Mouse (Mus musculus) forebrain, embryonic 14.5 days (tissue): ENCODE measurements at regions not wholly inside any gene's neighbourhood (a gene's known extent, or its start where the extent isn't known, plus 50 kb on each side); places are given as distances from the start of the nearest gene placed in this dataset.

Experiments used
- ATAC-seq: fragments of 200-750 bp; cut with Nextera tagmentation; 2 replicates; pipeline ENCODE4 v1.8.0; 2017; ENCODE audit warnings: mild to moderate bottlenecking, moderate library complexity
- DNase-seq: peaks from one replicate; pipeline ENCODE4 v3.0.0-alpha.2; 2015; ENCODE audit warnings: low spot score
- H3K27ac ChIP-seq: fragments of 300-500 bp; sonication (generic); 2 replicates; pipeline ENCODE4 v1.5.1; 2014; ENCODE audit warnings: low read depth, mild to moderate bottlenecking, control low read depth, low read length, moderate library complexity
- H3K27me3 ChIP-seq: fragments of 300-500 bp; sonication (generic); replicated peaks from 2 replicates; pipeline ENCODE4 v1.6.1; 2014; ENCODE audit warnings: low read length, control low read depth, mixed read lengths; ENCODE audit not compliant: control insufficient read depth, insufficient read depth
- H3K36me3 ChIP-seq: fragments of 300-500 bp; sonication (generic); 2 replicates; pipeline ENCODE4 v1.6.1; 2014; ENCODE audit warnings: low read length, control low read depth; ENCODE audit not compliant: control insufficient read depth, insufficient read depth
- H3K4me1 ChIP-seq: fragments of 300-500 bp; sonication (generic); 2 replicates; pipeline ENCODE4 v1.6.1; 2014; ENCODE audit warnings: antibody characterized with exemption, low read length, control low read depth; ENCODE audit not compliant: control insufficient read depth, insufficient read depth
- H3K4me2 ChIP-seq: fragments of 300-500 bp; sonication (generic); 2 replicates; pipeline ENCODE4 v1.6.1; 2014; ENCODE audit warnings: mild to moderate bottlenecking, control low read depth, low read length
- H3K4me3 ChIP-seq: fragments of 300-500 bp; sonication (generic); 2 replicates; pipeline ENCODE4 v1.5.1; 2014; ENCODE audit warnings: low read depth, low read length, control low read depth
- H3K9ac ChIP-seq: fragments of 300-500 bp; sonication (generic); 2 replicates; pipeline ENCODE4 v1.6.1; 2014; ENCODE audit warnings: mild to moderate bottlenecking, low read length, control low read depth, moderate library complexity
- H3K9me3 ChIP-seq: fragments of 300-500 bp; sonication (generic); replicated peaks from 2 replicates; pipeline ENCODE4 v1.6.1; 2016; ENCODE audit warnings: low read length, control low read depth, mixed read lengths; ENCODE audit not compliant: control insufficient read depth
- WGBS: fragments of 180-500 bp; shearing (Covaris S2); extraction: QIAGEN DNeasy Blood & Tissue Kit; methylation state at CpG from one replicate; pipeline ENCODE4 v1.1.7; 2014; 5-methylcytosine and 5-hydroxymethylcytosine counted together

DNA sequence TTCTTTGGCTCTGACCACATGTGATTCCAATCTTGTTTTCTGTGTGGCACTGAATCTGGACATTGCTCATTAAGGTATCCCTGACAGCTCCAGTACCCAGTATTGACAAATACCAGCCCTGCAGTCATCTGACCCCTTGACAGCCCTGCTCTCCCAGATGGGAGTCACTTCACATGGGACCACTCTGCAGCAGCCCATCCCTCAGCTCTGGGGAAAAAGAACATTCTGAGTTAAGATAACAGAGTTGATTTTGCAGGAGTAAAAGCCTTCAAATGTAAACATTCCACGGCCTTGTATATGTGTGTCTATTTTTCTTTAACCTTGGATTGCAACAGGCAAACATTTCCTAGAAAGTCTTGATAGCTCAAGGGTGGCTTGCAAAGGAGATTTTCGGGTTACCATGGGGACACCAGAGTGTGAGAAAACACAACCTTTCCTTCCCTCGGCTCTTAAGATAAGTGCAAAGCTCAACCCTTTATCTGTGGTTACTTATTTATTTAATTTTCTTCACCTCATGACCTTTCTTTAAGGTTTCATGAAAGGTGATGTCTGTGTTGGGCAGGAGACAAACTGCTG, 444.4 kb upstream of the Sox11 start:
- Histone ChIP-seq H3K27ac (no peak overlapping the region), H3K36me3 (no peaks in the 10 kb centered on the region)
- WGBS: 75% methylated on average over 3 of the region's 3 CpGs

DNA sequence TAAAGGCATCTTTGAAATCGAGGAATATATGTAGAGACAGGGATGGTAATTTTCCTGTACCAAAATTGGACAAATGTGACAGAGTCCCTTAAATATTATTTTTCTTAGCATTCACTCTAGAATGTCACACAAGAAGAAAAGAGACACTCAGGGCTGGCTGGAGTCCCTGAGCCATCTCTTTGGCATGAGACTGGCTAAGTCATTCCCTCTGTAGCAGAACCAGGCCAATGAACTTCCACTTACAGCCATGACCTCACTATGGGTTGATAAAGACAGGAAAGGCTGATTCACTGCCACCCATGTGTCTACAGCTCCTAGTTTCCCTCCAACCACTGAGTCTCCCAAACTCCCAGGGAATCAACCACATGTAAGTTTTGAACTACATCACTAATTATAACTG, 438.4 kb upstream of the Sox11 start:
- Histone ChIP-seq H3K4me1 (no peaks in the 10 kb centered on the region), H3K4me3 (no peak overlapping the region), H3K9ac (no peak overlapping the region), H3K27me3 (no peaks in the 10 kb centered on the region), H3K36me3 (no peaks in the 10 kb centered on the region), H3K27ac (no peak overlapping the region), H3K4me2 (no peak overlapping the region), H3K9me3 (no peaks in the 10 kb centered on the region)
- ATAC-seq (no peak), DNase-seq (no peak)
- 83% methylated on average over 1 of the region's 1 CpGs for WGBS

More for the DNA sequence above, 444.4 kb upstream of the Sox11 start:
- H3K27me3 ChIP-seq: no peaks in the 10 kb centered on the region
- H3K4me3 ChIP-seq: no peak overlapping the region
- H3K9me3 ChIP-seq: no peaks in the 10 kb centered on the region
- H3K4me2 ChIP-seq: no peak overlapping the region
- no peak overlapping the region for H3K9ac ChIP-seq
- ATAC-seq (no peak), DNase-seq (no peak)
- no peaks in the 10 kb centered on the region for H3K4me1 ChIP-seq

DNA sequence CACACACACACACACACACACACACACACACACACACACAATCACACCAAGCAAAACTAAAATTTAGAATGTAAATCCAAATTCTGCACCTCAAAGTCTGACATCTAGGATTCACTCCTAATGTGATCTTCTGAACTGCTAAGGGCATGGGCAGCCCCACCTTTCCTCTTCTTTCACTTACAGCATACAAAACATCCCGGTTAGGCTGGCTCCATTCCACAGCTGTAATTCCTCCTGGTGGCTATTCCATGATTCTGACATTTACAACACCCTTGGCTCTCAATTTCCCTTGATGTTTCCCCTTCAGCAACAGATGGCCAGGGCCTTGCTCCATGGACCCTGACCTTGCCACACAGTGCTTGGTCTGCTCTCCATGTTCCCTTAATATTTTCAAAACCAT, 423.6 kb upstream of the Sox11 start:
- H3K9me3 ChIP-seq: no peaks in the 10 kb centered on the region
- H3K4me1 ChIP-seq: no peaks in the 10 kb centered on the region
- no peak overlapping the region for H3K27ac ChIP-seq
- no peaks in the 10 kb centered on the region for H3K27me3 ChIP-seq
- no peak for DNase-seq
- H3K4me3 ChIP-seq: no peak overlapping the region
- no peak overlapping the region for H3K4me2 ChIP-seq
- 79% methylated on average over 1 of the region's 1 CpGs for WGBS
- no peaks in the 10 kb centered on the region for H3K36me3 ChIP-seq
- ATAC-seq: no peak
- no peak overlapping the region for H3K9ac ChIP-seq

DNA sequence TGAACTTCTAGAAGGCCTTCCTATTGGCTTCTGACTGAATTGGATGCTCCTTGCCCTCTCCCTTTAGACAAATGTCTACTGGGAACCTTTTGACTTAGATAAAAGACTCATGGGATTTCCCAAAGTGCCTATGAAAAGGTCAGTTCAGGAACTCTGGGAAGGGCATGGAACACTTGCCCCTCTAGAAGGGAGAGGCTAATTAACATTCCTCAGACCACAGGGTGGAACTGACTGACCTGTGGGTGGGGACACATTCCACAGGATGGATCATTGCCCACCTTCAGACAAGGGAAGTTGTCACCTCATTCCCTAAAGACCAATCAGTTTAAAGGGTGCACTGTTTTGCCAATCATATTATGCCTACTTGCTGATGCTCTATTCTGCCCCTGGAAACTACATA, 416.6 kb upstream of the Sox11 start:
- Histone ChIP-seq H3K27me3 (no peaks in the 10 kb centered on the region), H3K9me3 (no peaks in the 10 kb centered on the region), H3K4me3 (no peak overlapping the region), H3K4me1 (no peaks in the 10 kb centered on the region), H3K9ac (no peak overlapping the region), H3K27ac (no peak overlapping the region), H3K4me2 (no peak overlapping the region), H3K36me3 (no peaks in the 10 kb centered on the region)
- ATAC-seq: no peak
- DNase-seq: no peak

DNA sequence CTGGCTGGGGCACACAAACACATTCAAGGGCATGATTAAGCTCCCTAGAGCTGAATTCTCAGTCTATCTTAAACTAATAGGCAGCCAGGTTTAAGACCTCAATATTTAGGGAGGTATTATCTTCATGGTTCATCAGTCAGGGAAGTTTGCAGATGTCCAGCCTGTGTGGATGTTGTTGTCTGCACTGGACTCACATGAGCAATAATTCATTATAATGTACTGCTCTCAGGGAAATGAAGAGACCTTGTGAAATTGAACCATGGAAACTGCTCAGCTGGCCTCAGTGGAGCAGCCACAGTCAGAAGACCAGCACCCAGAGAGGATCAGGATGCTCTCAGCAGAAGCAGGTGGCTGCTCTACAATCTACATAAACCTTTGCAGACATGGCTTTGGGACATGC, 415.3 kb upstream of the Sox11 start:
- no peak overlapping the region for H3K4me2 ChIP-seq
- ATAC-seq (no peak), DNase-seq (no peak)
- no peaks in the 10 kb centered on the region for H3K36me3 ChIP-seq
- H3K27me3 ChIP-seq: no peaks in the 10 kb centered on the region
- H3K27ac ChIP-seq: no peak overlapping the region
- H3K9ac ChIP-seq: no peak overlapping the region
- H3K4me3 ChIP-seq: no peak overlapping the region
- no peaks in the 10 kb centered on the region for H3K9me3 ChIP-seq
- H3K4me1 ChIP-seq: no peaks in the 10 kb centered on the region

DNA sequence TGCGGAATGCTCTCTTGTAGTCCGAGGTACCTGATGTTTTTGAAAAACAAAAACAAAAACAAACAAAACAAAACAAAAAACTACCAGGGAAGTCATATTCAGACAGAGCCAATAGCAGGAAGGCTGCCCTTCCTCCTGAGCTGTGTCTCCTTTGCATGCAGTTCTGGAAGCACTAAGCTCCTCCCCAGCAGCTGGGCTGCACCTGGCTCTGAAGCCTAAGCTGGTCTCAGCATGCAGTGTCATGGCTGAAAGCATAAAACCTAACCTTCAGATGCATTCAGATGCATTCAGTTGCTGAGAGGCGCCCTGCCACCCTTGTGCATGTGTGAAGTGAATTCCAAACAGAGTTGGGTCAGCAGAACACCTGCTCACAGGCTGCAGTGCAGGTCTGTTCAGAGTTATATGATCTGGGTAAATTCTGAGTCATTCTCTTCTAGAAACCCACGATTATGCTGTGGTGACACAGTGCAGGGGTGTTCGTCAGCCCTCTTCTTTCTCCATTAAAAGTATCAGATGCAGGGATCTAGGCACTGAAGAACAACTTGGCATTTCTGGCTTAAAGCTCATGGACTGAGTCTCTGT, 382.3 kb upstream of the Sox11 start:
- DNase-seq (peak; percentile 58), ATAC-seq (peak; percentile 42; the same call in 1 of the 2 replicates)
- Histone ChIP-seq H3K4me1 (no peaks in the 10 kb centered on the region), H3K4me3 (no peak overlapping the region), H3K4me2 (no peak overlapping the region), H3K9ac (no peak overlapping the region), H3K27ac (no peak overlapping the region), H3K36me3 (no peaks in the 10 kb centered on the region), H3K27me3 (no peaks in the 10 kb centered on the region), H3K9me3 (no peaks in the 10 kb centered on the region)
- WGBS: 67% methylated on average over 5 of the region's 5 CpGs

DNA sequence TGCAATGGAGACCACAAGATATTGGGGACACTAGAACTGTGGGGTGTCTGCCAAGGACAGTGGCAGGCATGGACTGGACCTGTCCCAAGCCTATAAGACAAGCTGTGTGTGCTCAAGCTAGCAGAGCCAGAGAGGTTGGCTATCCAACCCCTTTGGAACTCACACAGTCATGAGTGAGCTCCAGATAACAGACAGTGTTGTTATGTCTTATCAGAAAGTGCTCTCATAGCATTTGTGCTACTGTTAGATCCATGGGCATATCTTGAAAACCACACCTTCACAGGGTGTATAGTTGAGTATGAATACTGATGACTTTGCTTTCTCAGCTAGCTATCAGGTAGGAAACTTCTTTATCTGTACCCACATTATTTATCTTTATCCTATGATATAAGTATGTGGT, 338.1 kb upstream of the Sox11 start:
- Histone ChIP-seq H3K4me2 (no peak overlapping the region), H3K4me1 (no peaks in the 10 kb centered on the region)

DNA sequence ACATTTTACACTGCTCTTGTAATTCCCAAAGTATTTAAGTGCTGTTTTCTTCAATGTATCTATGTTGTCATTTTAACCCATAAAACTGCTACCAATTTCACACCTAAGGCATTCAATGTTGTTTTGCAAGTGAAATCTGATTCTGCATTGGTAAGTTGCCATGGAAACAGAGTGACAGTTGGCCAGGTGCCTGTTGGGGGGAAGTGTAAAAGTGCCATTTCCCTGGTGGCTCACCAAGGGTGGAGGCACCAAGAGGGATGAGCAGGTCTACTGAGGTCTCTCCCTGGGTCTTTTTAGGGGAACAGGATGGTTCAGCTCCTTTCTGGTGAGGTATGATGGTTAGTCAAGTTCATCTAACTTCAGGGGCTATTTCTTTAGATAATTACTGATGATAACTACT, 331.0 kb upstream of the Sox11 start:
- no peak for ATAC-seq
- H3K9ac ChIP-seq: no peak overlapping the region
- no peak overlapping the region for H3K4me3 ChIP-seq
- peaks cover 11% of the 10 kb centered on the region for H3K4me1 ChIP-seq
- H3K36me3 ChIP-seq: no peaks in the 10 kb centered on the region
- H3K4me2 ChIP-seq: no peak overlapping the region
- no peaks in the 10 kb centered on the region for H3K27me3 ChIP-seq
- H3K27ac ChIP-seq: no peak overlapping the region
- DNase-seq: peak; percentile 82
- H3K9me3 ChIP-seq: no peaks in the 10 kb centered on the region

More for the DNA sequence above, 338.1 kb upstream of the Sox11 start:
- Histone ChIP-seq H3K4me3 (no peak overlapping the region), H3K36me3 (no peaks in the 10 kb centered on the region), H3K27me3 (no peaks in the 10 kb centered on the region), H3K9me3 (no peaks in the 10 kb centered on the region), H3K27ac (no peak overlapping the region), H3K9ac (no peak overlapping the region)
- DNase-seq (no peak), ATAC-seq (no peak)

DNA sequence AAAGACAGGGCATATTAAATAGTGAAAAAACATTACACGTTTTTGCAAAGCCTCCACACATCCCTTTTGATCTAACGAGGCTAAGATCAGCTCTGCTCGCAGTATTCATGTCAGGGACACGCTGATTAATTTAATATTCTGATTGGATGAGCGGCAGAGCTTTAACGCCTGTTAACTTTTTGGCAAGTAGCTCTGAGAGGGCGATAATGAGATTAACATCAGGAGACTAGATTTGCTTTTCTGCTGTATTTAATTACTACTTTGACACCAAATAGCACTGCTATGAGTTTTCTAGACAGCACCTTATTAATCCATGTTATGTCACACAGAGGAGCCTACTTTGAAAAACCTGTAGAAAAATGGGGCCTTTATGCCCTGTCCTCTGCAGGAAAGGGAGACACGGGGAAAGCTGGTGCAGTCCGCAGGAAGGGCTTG, 328.3 kb upstream of the Sox11 start:
- 6% methylated on average over 9 of the region's 9 CpGs for WGBS
- peak overlapping the region; percentile 24 for H3K4me2 ChIP-seq

More for the DNA sequence above, 328.3 kb upstream of the Sox11 start:
- Histone ChIP-seq H3K4me3 (no peak overlapping the region), H3K27me3 (no peaks in the 10 kb centered on the region), H3K4me1 (peaks cover 11% of the 10 kb centered on the region), H3K27ac (peak overlapping the region; percentile 70), H3K9me3 (no peaks in the 10 kb centered on the region), H3K36me3 (no peaks in the 10 kb centered on the region), H3K9ac (no peak overlapping the region)
- ATAC-seq (peak; percentile 79), DNase-seq (peak; percentile 90)
